Mouse (Mus musculus): ENCODE measurements around the gene Tle4.

DNA sequence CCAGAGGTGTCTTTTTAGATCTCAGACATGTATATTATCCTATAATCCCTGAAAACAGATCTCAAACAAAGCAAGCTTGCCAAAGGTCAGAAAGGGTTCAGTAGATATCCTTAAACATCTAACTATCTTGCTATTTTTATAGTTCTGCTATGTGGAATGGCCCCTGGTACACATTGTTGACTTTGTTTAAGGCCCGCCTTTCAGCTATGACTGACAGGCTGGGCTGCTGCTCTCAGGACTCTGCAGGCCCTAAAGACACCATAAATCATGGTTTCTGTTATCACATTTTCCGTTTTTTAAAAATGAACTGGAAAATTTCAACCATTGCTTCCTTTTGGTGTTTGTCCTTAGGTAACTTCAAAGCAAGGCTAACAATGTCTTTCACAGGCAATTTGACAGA is 161.3 kb downstream of the Tle4 start:
- TF ChIP-seq GATA1 (IDR thresholded peaks at IDR 0.05; ENCODE audit: low read length) = no peak
- TF ChIP-seq TAL1 (IDR thresholded peaks at IDR 0.05; ENCODE audit: low read length) = no peak
